Mouse (Mus musculus): ENCODE results near the gene Gm8220. TPM values are rescaled to one million over a fixed set of nuclear protein-coding genes. Genes with fewer than 3 reads are reported as not detected.

Gm8220 gene
- polyA plus RNA-seq (2012; rRNA removed) = not detected in 2 replicates

DNA sequence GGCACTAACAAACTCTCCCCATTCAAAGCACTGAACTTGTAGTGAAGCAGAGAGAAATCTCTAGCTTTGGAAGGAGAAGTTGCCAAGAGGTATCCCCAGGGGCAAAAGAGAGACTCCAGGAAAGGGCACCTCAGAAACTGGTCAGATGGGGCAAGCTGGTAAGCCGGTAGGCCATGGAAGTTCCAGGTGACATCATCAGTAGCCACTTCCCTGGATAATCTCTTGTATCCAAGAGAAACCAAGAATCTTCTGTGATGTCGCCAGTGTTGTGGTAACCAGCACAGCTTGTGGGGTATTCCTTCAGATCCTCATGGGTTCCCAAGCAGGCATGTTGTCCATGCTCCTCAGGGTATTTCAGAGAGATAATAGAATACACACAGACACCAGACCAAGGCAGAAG lies at the start of gene Gm8220:
TSS of gene Gm8220 (plus strand) at position 301 of the 400 bp plus-strand sequence.

DNA sequence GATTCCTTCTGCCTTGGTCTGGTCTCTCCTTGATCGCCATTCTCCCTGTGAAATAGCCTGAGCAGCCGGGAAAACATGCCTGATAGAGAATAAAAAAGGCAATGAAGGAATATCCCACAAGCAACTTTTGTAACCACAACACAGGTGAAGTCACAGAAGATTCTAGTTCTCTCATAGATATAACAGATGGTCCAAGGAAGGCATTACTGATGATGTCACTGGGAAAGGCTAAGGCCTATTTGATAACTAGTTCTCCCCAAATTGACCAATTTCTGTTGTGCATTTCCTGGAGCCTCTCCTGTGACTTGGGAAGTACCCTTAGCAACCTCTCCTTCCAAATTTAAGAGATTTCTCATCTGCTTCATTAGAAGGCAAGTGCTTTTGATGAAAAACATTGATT lies 53.1 kb downstream of the Gm8220 start, which contains the start of gene Gm5930:
TSS of gene Gm5930 (minus strand) at position 101 of the 400 bp plus-strand sequence.

Other genes starting within 250 kb of the Gm8220 start
- 2.3 and 4.2 TPM in 2 replicates for gene Ear2, start 182.9 kb upstream of the Gm8220 start, polyA plus RNA-seq (2012; rRNA removed)
- not detected in 2 replicates for gene Gm3327, start 161.7 kb upstream of the Gm8220 start, polyA plus RNA-seq (2012; rRNA removed)
- gene Gm8212, start 87.9 kb upstream of the Gm8220 start, polyA plus RNA-seq (2012; rRNA removed) = not detected in 2 replicates
- gene 4930503E14Rik, start 72.3 kb upstream of the Gm8220 start, polyA plus RNA-seq (2012; rRNA removed) = not detected in 2 replicates
- not detected in 2 replicates for gene Gm5930, start 53.0 kb downstream of the Gm8220 start, polyA plus RNA-seq (2012; rRNA removed)
- gene Gm8229, start 79.8 kb downstream of the Gm8220 start, polyA plus RNA-seq (2012; rRNA removed) = not detected in 2 replicates
- not detected in 2 replicates for gene Gm3371, start 125.1 kb downstream of the Gm8220 start, polyA plus RNA-seq (2012; rRNA removed)
- gene Gm8232, start 148.1 kb downstream of the Gm8220 start, polyA plus RNA-seq (2012; rRNA removed) = not detected in 2 replicates
- gene BC061237, start 206.9 kb downstream of the Gm8220 start, polyA plus RNA-seq (2012; rRNA removed) = not detected in 2 replicates
- gene Gm17093, start 232.7 kb downstream of the Gm8220 start, polyA plus RNA-seq (2012; rRNA removed) = not detected in 2 replicates